Mouse (Mus musculus) brown adipose tissue, adult 24 weeks (tissue): ENCODE measurements around the gene Depdc1b. TPM values are rescaled to one million over a fixed set of nuclear protein-coding genes. Genes with fewer than 3 reads are reported as not detected.

ENCODE experiments used
- H3K27ac ChIP-seq: fragments of 200-500 bp; replicated peaks from 2 replicates; pipeline ENCODE4 v1.5.1; 2012; ENCODE audit warnings: low read depth, mild to moderate bottlenecking, low read length
- H3K4me1 ChIP-seq: fragments of 200-500 bp; 2 replicates; pipeline ENCODE4 v1.6.1; 2012; ENCODE audit warnings: low read length, mixed read lengths; ENCODE audit not compliant: control insufficient read depth, insufficient read depth, insufficient read length
- H3K4me3 ChIP-seq: fragments of 200-500 bp; 2 replicates; pipeline ENCODE4 v1.5.1; 2012; ENCODE audit warnings: low read depth, mild to moderate bottlenecking, low read length, moderate library complexity; ENCODE audit not compliant: insufficient read depth
- polyA plus RNA-seq: library from polyadenylated mRNA; stranded (reverse); fragments of >200 nt; gene quantifications from 2 replicates; pipeline ENCODE4 v1.2.4, GENCODE M21; 2012; ENCODE audit not compliant: missing spikeins, insufficient read depth, insufficient read length

Depdc1b gene
- polyA plus RNA-seq, 1 experiment = not detected

- no peak overlapping the region for H3K4me3 ChIP-seq
These were observed 10.9 kb downstream of the Depdc1b start for GRCm38 (mm10) chr13:108327047-108327446.

GRCm38 (mm10) chr13:108328406-108329180, 12.5 kb downstream of the Depdc1b start:
- H3K27ac ChIP-seq = no peak overlapping the region
- H3K4me1 ChIP-seq = no peaks in the 10 kb centered on the region
- H3K4me3 ChIP-seq = no peak overlapping the region

More at GRCm38 (mm10) chr13:108327047-108327446, 10.9 kb downstream of the Depdc1b start:
- Histone ChIP-seq H3K4me1 (no peaks in the 10 kb centered on the region), H3K27ac (no peak overlapping the region)

GRCm38 (mm10) chr13:108329693-108330092, 13.6 kb downstream of the Depdc1b start:
- Histone ChIP-seq H3K4me3 (no peak overlapping the region), H3K4me1 (no peaks in the 10 kb centered on the region), H3K27ac (no peak overlapping the region)

GRCm38 (mm10) chr13:108335257-108336003, 19.3 kb downstream of the Depdc1b start:
- H3K4me3 ChIP-seq = no peak overlapping the region
- no peak overlapping the region for H3K27ac ChIP-seq
- no peaks in the 10 kb centered on the region for H3K4me1 ChIP-seq

- no peak overlapping the region for H3K4me3 ChIP-seq
- H3K27ac ChIP-seq = no peak overlapping the region
- no peaks in the 10 kb centered on the region for H3K4me1 ChIP-seq
These were observed 20.1 kb downstream of the Depdc1b start for GRCm38 (mm10) chr13:108336192-108336591.

- Histone ChIP-seq H3K4me3 (no peak overlapping the region), H3K4me1 (no peaks in the 10 kb centered on the region), H3K27ac (no peak overlapping the region)
These were observed 21.2 kb downstream of the Depdc1b start for GRCm38 (mm10) chr13:108337340-108337739.

GRCm38 (mm10) chr13:108338076-108338836, 22.1 kb downstream of the Depdc1b start:
- Histone ChIP-seq H3K4me1 (no peaks in the 10 kb centered on the region), H3K27ac (no peak overlapping the region), H3K4me3 (no peak overlapping the region)

- H3K4me1 ChIP-seq = no peaks in the 10 kb centered on the region
- H3K4me3 ChIP-seq = no peak overlapping the region
- H3K27ac ChIP-seq = no peak overlapping the region
These were observed 23.9 kb downstream of the Depdc1b start for GRCm38 (mm10) chr13:108339907-108340596.

- H3K4me1 ChIP-seq = no peaks in the 10 kb centered on the region
- no peak overlapping the region for H3K27ac ChIP-seq
- no peak overlapping the region for H3K4me3 ChIP-seq
These were observed 25.5 kb downstream of the Depdc1b start for GRCm38 (mm10) chr13:108341585-108341984.

GRCm38 (mm10) chr13:108345756-108346155, 29.6 kb downstream of the Depdc1b start:
- no peaks in the 10 kb centered on the region for H3K4me1 ChIP-seq

GRCm38 (mm10) chr13:108347016-108347415, 30.9 kb downstream of the Depdc1b start:
- H3K4me3 ChIP-seq = no peak overlapping the region
- H3K4me1 ChIP-seq = no peaks in the 10 kb centered on the region
- H3K27ac ChIP-seq = no peak overlapping the region

More at GRCm38 (mm10) chr13:108345756-108346155, 29.6 kb downstream of the Depdc1b start:
- Histone ChIP-seq H3K4me3 (no peak overlapping the region), H3K27ac (no peak overlapping the region)

GRCm38 (mm10) chr13:108349624-108350023, 33.5 kb downstream of the Depdc1b start:
- Histone ChIP-seq H3K4me3 (no peak overlapping the region), H3K27ac (no peak overlapping the region), H3K4me1 (no peaks in the 10 kb centered on the region)

GRCm38 (mm10) chr13:108353781-108354180, 37.6 kb downstream of the Depdc1b start:
- no peak overlapping the region for H3K27ac ChIP-seq
- no peak overlapping the region for H3K4me3 ChIP-seq
- H3K4me1 ChIP-seq = no peaks in the 10 kb centered on the region

GRCm38 (mm10) chr13:108354804-108355552, 38.8 kb downstream of the Depdc1b start:
- H3K4me3 ChIP-seq = no peak overlapping the region
- no peaks in the 10 kb centered on the region for H3K4me1 ChIP-seq
- H3K27ac ChIP-seq = no peak overlapping the region
